ENCODE assay signal across 26 mouse cellular contexts in genomic region chr6:123937930-123938329, GRCm38 (mm10).
A peak's percentile ranks its signal among the peaks of the same experiment; 100 is the strongest.
DNase-seq lines count a peak whose midpoint lies in the region; ATAC-seq lines count a peak whose summit lies in the region.
"Had no signal": no experiment of that assay in that cellular context is flagged by ENCODE, and none has a peak within 500 bp of the region (broad histone marks: within the 10 kb centered on the region; RNA-seq: fewer than 3 reads in every experiment).

No protein-coding gene starts in this region.

- H3K4me3 ChIP-seq in midbrain, embryonic 11.5 days (ENCODE audit: low read depth, low read length), result no peak overlapping the region
- H3K4me3 ChIP-seq: embryonic facial prominence, embryonic 10.5 days; embryonic facial prominence, embryonic 13.5 days; erythroblast, embryonic 14.5 days; forebrain, embryonic 10.5 days; forebrain, embryonic 13.5 days; hindbrain, embryonic 10.5 days; hindbrain, embryonic 13.5 days had no signal

- no peaks in the 10 kb centered on the region for H3K4me1 ChIP-seq in midbrain, embryonic 11.5 days (ENCODE audit: control insufficient read depth, insufficient read depth, low read length)
- H3K4me1 ChIP-seq: embryonic facial prominence, embryonic 10.5 days; embryonic facial prominence, embryonic 13.5 days; forebrain, embryonic 10.5 days; forebrain, embryonic 13.5 days; hindbrain, embryonic 10.5 days; hindbrain, embryonic 13.5 days had no signal

- H3K9ac ChIP-seq in midbrain, embryonic 11.5 days (ENCODE audit: low read length), result no peak overlapping the region
- H3K9ac ChIP-seq: embryonic facial prominence, embryonic 13.5 days; forebrain, embryonic 13.5 days; hindbrain, embryonic 13.5 days had no signal

- no peaks in the 10 kb centered on the region for H3K27me3 ChIP-seq in midbrain, embryonic 11.5 days (ENCODE audit: control insufficient read depth, insufficient read depth, low read length)
- H3K27me3 ChIP-seq: embryonic facial prominence, embryonic 13.5 days; forebrain, embryonic 13.5 days; hindbrain, embryonic 13.5 days had no signal

- WGBS in midbrain, embryonic 11.5 days, result 90% methylated on average over 2 of the region's 2 CpGs

- peak; percentile 59 for DNase-seq in heart, adult 11 months
- DNase-seq in heart, postnatal 4 days, result no peak
- DNase-seq in gastrocnemius, postnatal 4 days (ENCODE audit: low spot score in 2 of 2), result no peak
- no peak for DNase-seq in thymus, postnatal 25 days
- DNase-seq in midbrain, embryonic 11.5 days (ENCODE audit: low spot score, missing footprints), result no peak
- DNase-seq: adrenal gland, adult 2 months; adrenal gland, postnatal 14 days; cerebellum, adult 11 months; cerebellum, adult 2 months; cerebellum, adult 9-11 months; cerebellum, postnatal 25 days; embryo, embryonic 11 days; gastrocnemius, postnatal 10 days had no signal

- H3K36me3 ChIP-seq in midbrain, embryonic 11.5 days (ENCODE audit: control insufficient read depth, insufficient read depth, low read length), result no peaks in the 10 kb centered on the region
- H3K36me3 ChIP-seq: embryonic facial prominence, embryonic 10.5 days; embryonic facial prominence, embryonic 13.5 days; forebrain, embryonic 10.5 days; hindbrain, embryonic 10.5 days; hindbrain, embryonic 13.5 days had no signal

- peak; percentile 73 for ATAC-seq in common myeloid progenitor, adult 5-6 weeks (replicated peaks; ENCODE audit: low read depth, poor library complexity, severe bottlenecking)
- peak; percentile 92 for ATAC-seq in megakaryocyte progenitor cell, adult 5-6 weeks (replicated peaks; ENCODE audit: poor library complexity)
- ATAC-seq in midbrain, embryonic 11.5 days (ENCODE audit: low FRiP score), result no peak
- ATAC-seq: CD4-positive, CD25-positive, alpha-beta regulatory T cell, adult 4 months; forebrain, embryonic 13.5 days; forebrain, embryonic 16.5 days; hindbrain, embryonic 16.5 days had no signal

- H3K27ac ChIP-seq in midbrain, embryonic 11.5 days (ENCODE audit: low read depth, low read length), result no peak overlapping the region
- H3K27ac ChIP-seq: embryonic facial prominence, embryonic 10.5 days; embryonic facial prominence, embryonic 13.5 days; forebrain, embryonic 10.5 days; forebrain, embryonic 13.5 days; hindbrain, embryonic 10.5 days; hindbrain, embryonic 13.5 days had no signal

- no peak overlapping the region for H3K4me2 ChIP-seq in midbrain, embryonic 11.5 days
- H3K4me2 ChIP-seq: embryonic facial prominence, embryonic 13.5 days; forebrain, embryonic 13.5 days; heart, embryonic 11.5 days; hindbrain, embryonic 13.5 days had no signal

- H3K9me3 ChIP-seq in midbrain, embryonic 11.5 days (ENCODE audit: control insufficient read depth, low read length), result no peaks in the 10 kb centered on the region
- H3K9me3 ChIP-seq: embryonic facial prominence, embryonic 10.5 days; forebrain, embryonic 10.5 days; forebrain, embryonic 13.5 days; hindbrain, embryonic 10.5 days; hindbrain, embryonic 13.5 days had no signal
